Mouse (Mus musculus) heart, embryonic 14.5 days (tissue): ENCODE measurements around the gene Car15. TPM values are rescaled to one million over a fixed set of nuclear protein-coding genes. Genes with fewer than 3 reads are reported as not detected.

Experiments used
- ATAC-seq: fragments of 200-750 bp; cut with Nextera tagmentation; 2 replicates; pipeline ENCODE4 v1.8.0; 2017; ENCODE audit warnings: low read depth, moderate TSS enrichment; ENCODE audit not compliant: insufficient number of reproducible peaks, insufficient read depth, low FRiP score
- H3K27ac ChIP-seq, 2 experiments: fragments of 200-500 bp in 1 of 2; fragments of 300-500 bp in 1 of 2; sonication (generic) in 1 of 2; replicated peaks in 1 of 2; 2 replicates each; pipeline ENCODE4 v1.5.1; 2012 to 2014; ENCODE audit warnings: low read depth in 2 of 2, low read length in 2 of 2, control low read depth in 1 of 2, mild to moderate bottlenecking in 1 of 2, mixed read lengths in 1 of 2; ENCODE audit not compliant: control insufficient read depth in 1 of 2, insufficient read depth in 1 of 2
- H3K27me3 ChIP-seq: fragments of 300-500 bp; sonication (generic); 2 replicates; pipeline ENCODE4 v1.6.1; 2014; ENCODE audit warnings: mild to moderate bottlenecking, low read length, control low read depth; ENCODE audit not compliant: control insufficient read depth, insufficient read depth
- H3K36me3 ChIP-seq: fragments of 300-500 bp; sonication (generic); 2 replicates; pipeline ENCODE4 v1.6.1; 2014; ENCODE audit warnings: mild to moderate bottlenecking, control low read depth, low read length, mixed read lengths; ENCODE audit not compliant: control insufficient read depth, insufficient read depth
- H3K4me1 ChIP-seq, 2 experiments: fragments of 200-500 bp in 1 of 2; fragments of 300-500 bp in 1 of 2; sonication (generic) in 1 of 2; 2 replicates each; pipeline ENCODE4 v1.6.1; 2012 to 2014; ENCODE audit warnings: low read length in 2 of 2, control low read depth in 1 of 2, mixed read lengths in 1 of 2; ENCODE audit not compliant: control insufficient read depth in 2 of 2, insufficient read depth in 2 of 2
- H3K4me2 ChIP-seq: fragments of 300-500 bp; sonication (generic); 2 replicates; pipeline ENCODE4 v1.6.1; 2014; ENCODE audit warnings: mild to moderate bottlenecking, low read length
- H3K4me3 ChIP-seq, 2 experiments: fragments of 200-500 bp in 1 of 2; fragments of 300-500 bp in 1 of 2; sonication (generic) in 1 of 2; 2 replicates each; pipeline ENCODE4 v1.5.1; 2012 to 2014; ENCODE audit warnings: low read length in 2 of 2, mild to moderate bottlenecking in 2 of 2, control low read depth in 1 of 2, low read depth in 1 of 2, moderate library complexity in 1 of 2; ENCODE audit not compliant: control insufficient read depth in 1 of 2, insufficient read depth in 1 of 2
- H3K9ac ChIP-seq: fragments of 300-500 bp; sonication (generic); 2 replicates; pipeline ENCODE4 v1.6.1; 2014; ENCODE audit warnings: mild to moderate bottlenecking, low read length
- H3K9me3 ChIP-seq: fragments of 300-500 bp; sonication (generic); 2 replicates; pipeline ENCODE4 v1.6.1; 2016; ENCODE audit warnings: low read length, control low read depth; ENCODE audit not compliant: control insufficient read depth
- WGBS: fragments of 180-500 bp; shearing (Covaris S2); extraction: QIAGEN DNeasy Blood & Tissue Kit; methylation state at CpG from one replicate; pipeline ENCODE4 v1.1.7; 2014; 5-methylcytosine and 5-hydroxymethylcytosine counted together
- polyA plus RNA-seq: library from polyadenylated mRNA; unstranded; fragments of >200 nt; fragmentation: Nextera tagmentation; extraction: Ambion mirVana; gene quantifications from 2 replicates; pipeline ENCODE4 v1.2.1, GENCODE M21; 2014

The Car15 gene
- polyA plus RNA-seq, 1 experiment from 2014 or later = 1.0 TPM

GRCm38 (mm10) chr16:17796519-17796918 is 41.6 kb downstream of the Car15 start:
- Histone ChIP-seq H3K36me3 (peaks cover 12% of the 10 kb centered on the region), H3K9me3 (no peaks in the 10 kb centered on the region), H3K27ac (no peak overlapping the region; a peak in 1 of 4 replicates), H3K4me1 (peaks cover 0 to 15% of the 10 kb centered on the region in 2 experiments; a peak in 2 of 4 replicates), H3K27me3 (peaks cover 45% of the 10 kb centered on the region), H3K4me3 (peak overlapping the region; percentile 65 to 66; a peak in 3 of 4 replicates), H3K4me2 (peak overlapping the region; percentile 85), H3K9ac (no peak overlapping the region; the same call in 1 of the 2 replicates)
- ATAC-seq = no peak

- peaks cover 36% of the 10 kb centered on the region for H3K27me3 ChIP-seq
- peaks cover 0 to 14% of the 10 kb centered on the region in 2 experiments; a peak in 1 of 4 replicates for H3K4me1 ChIP-seq
- ATAC-seq = no peak
- H3K4me2 ChIP-seq = no peak overlapping the region
- WGBS = 72% methylated on average over 5 of the region's 5 CpGs
- H3K4me3 ChIP-seq = no peak overlapping the region
- H3K9ac ChIP-seq = no peak overlapping the region
- H3K9me3 ChIP-seq = no peaks in the 10 kb centered on the region
- no peak overlapping the region for H3K27ac ChIP-seq
- peaks cover 21% of the 10 kb centered on the region for H3K36me3 ChIP-seq
Measured at GRCm38 (mm10) chr16:17795643-17796042, 42.5 kb downstream of the Car15 start.

GRCm38 (mm10) chr16:17794047-17794446 is 44.1 kb downstream of the Car15 start:
- Histone ChIP-seq H3K9me3 (no peaks in the 10 kb centered on the region), H3K36me3 (peaks cover 35% of the 10 kb centered on the region), H3K27ac (no peak overlapping the region), H3K27me3 (peaks cover 26% of the 10 kb centered on the region), H3K4me2 (no peak overlapping the region), H3K4me3 (no peak overlapping the region), H3K9ac (no peak overlapping the region), H3K4me1 (peaks cover 0 to 14% of the 10 kb centered on the region in 2 experiments; a peak in 1 of 4 replicates)
- WGBS = 87% methylated on average over 4 of the region's 4 CpGs
- no peak for ATAC-seq

GRCm38 (mm10) chr16:17792728-17793127 is 45.4 kb downstream of the Car15 start:
- H3K27ac ChIP-seq = no peak overlapping the region
- H3K4me1 ChIP-seq = peaks cover 0 to 7% of the 10 kb centered on the region in 2 experiments; a peak in 1 of 4 replicates
- 71% methylated on average over 3 of the region's 3 CpGs for whole genome bisulfite sequencing
- H3K36me3 ChIP-seq = peaks cover 46% of the 10 kb centered on the region
- ATAC-seq = no peak
- 0 out of 2 replicates have a peak, but pooled peaks cover 13% of the 10 kb centered on the region for H3K27me3 ChIP-seq
- no peak overlapping the region for H3K4me2 ChIP-seq
- no peak overlapping the region for H3K9ac ChIP-seq
- H3K4me3 ChIP-seq = no peak overlapping the region
- no peaks in the 10 kb centered on the region for H3K9me3 ChIP-seq

GRCm38 (mm10) chr16:17785337-17785736 is 52.8 kb downstream of the Car15 start:
- no peak overlapping the region for H3K4me2 ChIP-seq
- H3K36me3 ChIP-seq = peaks cover 74% of the 10 kb centered on the region
- WGBS = 51% methylated on average over 3 of the region's 3 CpGs

More at GRCm38 (mm10) chr16:17785337-17785736, 52.8 kb downstream of the Car15 start:
- no peaks in the 10 kb centered on the region for H3K4me1 ChIP-seq
- H3K27me3 ChIP-seq = no peaks in the 10 kb centered on the region
- no peaks in the 10 kb centered on the region for H3K9me3 ChIP-seq
- H3K9ac ChIP-seq = no peak overlapping the region; the same call in 1 of the 2 replicates
- H3K27ac ChIP-seq = no peak overlapping the region
- ATAC-seq = no peak
- no peak overlapping the region for H3K4me3 ChIP-seq

Other genes starting within 250 kb of the Car15 start
- gene Smpd4, start 219.0 kb downstream of the Car15 start, polyA plus RNA-seq = 22.7 and 23.7 TPM in 2 replicates
- gene Ccdc74a, start 191.9 kb downstream of the Car15 start, polyA plus RNA-seq = 2.9 and 4.5 TPM in 2 replicates
- gene Med15, start 105.5 kb downstream of the Car15 start, polyA plus RNA-seq = 26.8 and 31.6 TPM in 2 replicates
- gene Klhl22, start 78.7 kb downstream of the Car15 start, polyA plus RNA-seq = 42.0 and 43.6 TPM in 2 replicates
- gene Scarf2, start 41.1 kb downstream of the Car15 start, polyA plus RNA-seq = 7.9 and 11.1 TPM in 2 replicates
- gene B830017H08Rik, start 5.2 kb downstream of the Car15 start, polyA plus RNA-seq = not detected in 2 replicates
- 0.39 TPM in 1 of 2 replicates, not detected in the other for gene Gm20518, start 53.3 kb upstream of the Car15 start, polyA plus RNA-seq
- not detected in 2 replicates for gene Tssk1, start 55.9 kb upstream of the Car15 start, polyA plus RNA-seq
- gene Dgcr2, start 60.2 kb upstream of the Car15 start, polyA plus RNA-seq = 45.1 and 49.7 TPM in 2 replicates
- gene Tssk2, start 60.3 kb upstream of the Car15 start, polyA plus RNA-seq = not detected in 2 replicates
- gene Ess2, start 73.0 kb upstream of the Car15 start, polyA plus RNA-seq = 25.0 and 27.4 TPM in 2 replicates
- not detected in 2 replicates for gene Gsc2, start 76.7 kb upstream of the Car15 start, polyA plus RNA-seq
- gene Slc25a1, start 89.9 kb upstream of the Car15 start, polyA plus RNA-seq = 25.4 and 25.5 TPM in 2 replicates
- gene Vpreb2, start 142.1 kb upstream of the Car15 start, polyA plus RNA-seq = not detected in 2 replicates
- 58.5 and 64.2 TPM in 2 replicates for gene Dgcr6, start 214.5 kb upstream of the Car15 start, polyA plus RNA-seq